Mouse (Mus musculus): Measurements from ENCODE around the gene Cep68. TPM values are rescaled to one million over a fixed set of nuclear protein-coding genes. Genes with fewer than 3 reads are reported as not detected.

The Cep68 gene
- polyA plus RNA-seq, 1 experiment from 2014 or later: 41.2 TPM

Other genes with a start within 250 kb of the Cep68 start
- gene Actr2, start 136.5 kb downstream of the Cep68 start, polyA plus RNA-seq (2014; fragmentation: Nextera tagmentation; extraction: Ambion mirVana): 58.1 and 60.7 TPM in 2 replicates
- 208 and 212 TPM in 2 replicates for gene Rab1a, start 48.0 kb downstream of the Cep68 start, polyA plus RNA-seq (2014; fragmentation: Nextera tagmentation; extraction: Ambion mirVana)
- 9.6 and 12.7 TPM in 2 replicates for gene Slc1a4, start 83.3 kb upstream of the Cep68 start, polyA plus RNA-seq (2014; fragmentation: Nextera tagmentation; extraction: Ambion mirVana)

All from limb, embryonic 11.5 days (tissue).